Mouse (Mus musculus) adrenal gland, postnatal 36 days (tissue): Measurements from ENCODE around the gene Catsper4. TPM values are rescaled to one million over a fixed set of nuclear protein-coding genes. Genes with fewer than 3 reads are reported as not detected.

Experiments used
- DNase-seq, 2 experiments: peaks; one replicate each; pipeline ENCODE4 v3.0.0; 2021; ENCODE audit warnings: mixed read lengths in 1 of 2
- total RNA-seq, 2 experiments: library from RNA; stranded (reverse); gene quantifications; 2 replicates each; pipeline ENCODE4 v1.2.3; 2021

Catsper4 gene
- total RNA-seq, 2 experiments from 2014 or later: not detected

DNA sequence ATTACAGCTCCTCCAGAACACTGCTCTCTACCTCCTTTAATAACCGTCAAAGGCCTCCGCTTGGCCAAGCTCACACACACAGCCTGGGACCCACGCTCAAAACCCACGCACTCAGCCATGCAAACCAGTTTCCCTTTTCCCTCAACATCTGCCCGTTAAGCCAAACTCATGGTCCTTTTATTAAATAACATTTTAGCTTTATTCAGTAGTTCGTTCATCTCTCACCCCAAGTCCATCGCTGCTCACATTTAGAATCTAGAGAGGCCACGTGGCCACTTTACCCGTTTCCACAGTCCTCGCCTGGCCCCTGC is 23.7 kb upstream of the Catsper4 start:
- DNase-seq: no peak

DNA sequence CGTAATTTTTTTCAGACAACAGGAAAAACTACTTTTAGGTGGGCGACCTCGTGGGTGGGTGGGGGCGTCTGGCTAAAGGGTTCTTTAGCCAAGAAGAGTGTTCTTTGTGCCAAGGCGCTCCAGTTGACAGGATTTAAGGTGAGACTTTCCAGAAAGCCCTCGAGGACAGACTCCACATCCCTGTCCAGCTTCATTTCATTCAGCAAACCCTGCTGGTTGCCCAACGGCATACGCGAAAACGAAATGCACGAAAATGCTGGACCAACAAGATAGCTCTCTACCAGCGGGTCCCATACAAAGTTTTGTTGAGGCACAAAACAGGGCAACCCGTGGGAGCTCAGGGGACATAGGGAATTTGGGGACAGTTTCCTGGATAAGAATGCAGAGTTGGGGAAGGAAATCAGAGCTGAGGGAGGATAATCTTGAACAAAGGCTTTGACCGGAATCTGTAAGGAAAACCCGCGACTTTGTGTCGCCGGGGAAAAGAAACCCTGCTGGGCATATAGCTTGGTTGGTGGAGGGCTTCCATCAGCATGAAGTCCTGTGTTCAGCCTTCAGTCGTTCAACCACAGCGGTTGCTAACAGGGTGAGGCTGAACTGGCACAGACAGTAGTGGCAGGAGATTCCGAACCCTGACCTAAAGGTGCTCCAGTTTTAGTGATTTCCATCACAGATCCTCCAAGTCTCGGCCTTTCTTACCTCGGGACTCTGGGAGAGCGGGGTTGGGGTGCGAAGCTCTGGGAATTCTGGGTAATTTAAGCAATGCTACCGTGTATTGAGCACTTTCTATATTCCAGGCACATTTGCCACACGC is 23.1 kb upstream of the Catsper4 start:
- DNase-seq: no peak

DNA sequence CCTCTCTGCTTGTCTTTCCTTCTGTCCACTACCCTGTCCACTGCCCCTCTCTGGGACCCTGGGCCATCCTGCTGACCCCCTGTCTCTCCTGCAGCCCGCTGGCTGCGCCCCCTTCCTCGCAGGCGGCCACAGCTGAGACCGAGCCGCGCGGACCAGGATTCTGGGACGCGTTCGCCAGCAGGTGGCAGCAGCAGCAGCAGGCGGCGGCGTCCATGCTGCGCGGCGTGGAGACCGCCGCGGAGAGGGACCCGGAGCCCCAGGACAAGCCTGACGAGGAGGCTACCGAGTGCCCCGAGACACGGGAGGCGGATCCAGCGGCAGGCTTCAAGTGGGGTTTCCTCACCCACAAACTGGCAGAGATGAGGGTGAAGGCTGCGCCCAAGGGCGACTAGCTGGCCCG is 22.5 kb upstream of the Catsper4 start:
- peak; percentile 76 to 87 for DNase-seq

DNA sequence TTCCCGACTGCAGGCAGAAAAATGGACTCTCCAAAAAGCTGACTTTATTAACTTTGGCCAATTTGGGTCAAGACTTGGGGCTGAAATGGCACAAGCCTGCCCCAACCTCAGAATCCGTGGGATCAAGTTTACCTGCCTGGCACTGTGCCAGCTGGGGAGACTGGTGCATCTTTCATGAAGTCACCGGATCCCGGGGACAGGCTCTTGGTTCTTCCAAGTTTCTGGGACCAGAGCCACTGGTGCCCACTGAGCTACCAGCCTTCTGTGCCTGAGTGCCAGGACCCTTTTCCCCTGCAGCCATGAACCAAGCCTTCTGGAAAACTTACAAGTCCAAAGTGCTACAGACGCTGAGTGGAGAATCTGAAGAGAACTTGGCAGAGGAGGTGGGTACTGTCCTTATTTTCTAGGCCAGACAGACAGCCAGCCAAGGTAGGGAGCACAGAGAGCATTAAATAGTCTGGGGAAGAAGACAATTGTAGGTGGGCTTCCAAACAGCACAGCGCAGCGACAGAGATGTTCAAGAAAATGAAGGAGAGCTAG is 19.6 kb upstream of the Catsper4 start, which contains the start of gene Gm30191:
Gm30191 (plus strand) TSS at position 217 of the 540 bp plus-strand sequence.
- DNase-seq: no peak

DNA sequence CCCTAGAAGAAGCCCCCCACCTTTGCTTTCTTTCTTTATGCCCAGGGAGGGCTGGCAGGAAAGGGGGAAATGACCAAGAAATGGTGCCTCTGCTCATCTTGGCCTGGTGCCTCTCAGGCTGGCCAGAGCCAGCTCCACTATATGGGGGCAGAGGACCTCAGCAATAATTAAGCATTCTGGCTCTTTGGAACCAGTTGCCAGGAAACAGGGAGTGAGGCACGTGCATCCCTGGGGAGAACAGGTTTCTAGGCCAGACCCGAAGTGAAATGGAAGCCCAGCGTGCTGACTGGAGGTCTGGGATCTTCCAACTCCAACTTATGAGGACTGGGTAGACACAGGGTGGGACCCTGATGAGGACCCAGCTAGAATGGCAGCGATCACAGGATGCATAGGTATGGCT is 19.1 kb upstream of the Catsper4 start:
- no peak for DNase-seq

DNA sequence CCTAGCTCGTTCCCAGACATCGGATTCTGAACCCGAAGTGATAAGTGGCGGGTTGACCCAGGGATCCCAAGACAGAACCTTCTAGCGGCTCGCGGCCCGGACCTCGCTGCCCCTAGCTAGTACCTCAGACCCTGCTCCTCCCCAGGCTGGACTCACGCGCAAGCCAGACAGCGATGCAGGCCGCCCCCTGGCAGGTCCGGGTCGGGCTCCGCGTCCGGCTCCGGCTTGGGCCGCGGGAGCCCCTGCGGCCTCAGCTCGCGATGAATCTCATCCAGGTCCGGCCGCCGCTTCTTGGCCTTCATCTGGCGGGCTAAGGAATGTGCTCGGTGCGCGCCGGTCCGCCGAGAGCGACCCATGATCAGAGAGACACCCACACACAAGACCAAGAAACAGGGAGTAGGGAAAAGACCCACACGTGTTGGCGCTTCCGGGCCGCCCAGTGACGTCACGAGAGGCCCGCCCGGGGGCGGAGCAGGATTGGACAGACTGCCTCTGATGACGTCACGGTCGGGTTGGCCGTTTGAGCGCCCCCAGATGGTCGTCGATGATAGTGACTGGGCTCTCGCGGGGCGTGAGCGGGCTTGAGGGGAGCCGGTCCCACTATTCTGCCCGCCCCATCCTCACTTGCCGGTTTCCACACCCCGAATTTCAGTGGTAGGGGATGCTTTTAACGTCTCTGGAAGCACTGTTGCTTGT is 18.1 kb upstream of the Catsper4 start, which contains the start of gene Zfp593:
Zfp593 (minus strand) TSS at position 445 of the 696 bp plus-strand sequence.
- DNase-seq: peak; percentile 97 to 98

DNA sequence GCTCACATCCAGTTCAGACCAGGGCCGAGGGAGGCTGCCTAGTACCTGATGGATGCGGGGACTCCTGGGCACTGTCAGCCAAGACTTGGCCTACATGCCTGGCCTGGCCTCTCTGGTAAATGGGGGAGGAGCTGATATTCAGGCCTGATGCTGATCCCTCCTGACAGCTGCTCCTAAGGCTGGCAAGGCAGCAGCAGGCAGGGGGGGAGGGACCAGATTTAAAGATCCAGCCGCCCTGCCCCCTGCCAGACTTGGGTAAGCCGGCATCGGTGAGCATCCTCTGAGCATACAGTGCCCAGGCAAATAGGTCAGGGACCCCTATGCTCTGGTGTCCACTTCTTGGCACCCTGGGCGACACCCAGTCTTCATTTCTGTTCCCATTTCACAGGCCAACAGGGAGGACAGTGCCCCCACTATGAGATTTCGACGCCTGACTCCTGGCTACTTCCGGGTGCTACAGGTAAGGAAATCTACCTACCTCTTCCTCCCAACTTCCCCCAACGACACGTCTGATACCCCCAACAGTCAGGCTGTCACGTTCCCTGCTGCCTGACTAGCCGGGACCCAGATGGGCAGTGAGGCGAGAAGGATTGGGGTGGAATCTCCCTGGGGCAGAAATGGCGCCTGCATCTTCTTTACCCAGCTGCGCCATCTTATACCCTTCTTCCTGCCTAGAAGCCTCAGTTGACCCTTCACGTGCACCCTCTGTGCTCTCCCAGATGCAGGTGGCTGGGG is 16.5 kb upstream of the Catsper4 start, which contains the start of gene E130218I03Rik:
E130218I03Rik (plus strand) TSS at position 147 of the 735 bp plus-strand sequence.
- DNase-seq: no peak

DNA sequence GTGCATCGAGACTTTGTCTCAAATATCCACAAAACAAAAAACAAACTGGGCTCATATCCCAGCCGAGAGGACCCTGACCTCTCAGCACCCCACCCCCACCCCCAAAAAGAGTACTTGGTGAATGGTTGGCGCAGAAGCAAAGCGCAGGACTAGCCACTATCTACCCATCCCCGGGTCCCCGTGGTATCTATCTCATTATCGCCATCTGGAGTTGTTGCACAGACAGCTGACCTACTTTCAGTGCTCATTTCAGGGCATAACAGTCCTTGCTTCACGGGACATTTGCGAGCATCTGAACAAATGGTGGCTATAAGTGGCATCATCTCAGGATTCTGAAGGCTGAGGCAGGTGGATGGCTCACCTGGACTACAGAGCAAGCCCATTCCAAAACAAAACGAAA is 11.5 kb upstream of the Catsper4 start:
- DNase-seq: no peak

DNA sequence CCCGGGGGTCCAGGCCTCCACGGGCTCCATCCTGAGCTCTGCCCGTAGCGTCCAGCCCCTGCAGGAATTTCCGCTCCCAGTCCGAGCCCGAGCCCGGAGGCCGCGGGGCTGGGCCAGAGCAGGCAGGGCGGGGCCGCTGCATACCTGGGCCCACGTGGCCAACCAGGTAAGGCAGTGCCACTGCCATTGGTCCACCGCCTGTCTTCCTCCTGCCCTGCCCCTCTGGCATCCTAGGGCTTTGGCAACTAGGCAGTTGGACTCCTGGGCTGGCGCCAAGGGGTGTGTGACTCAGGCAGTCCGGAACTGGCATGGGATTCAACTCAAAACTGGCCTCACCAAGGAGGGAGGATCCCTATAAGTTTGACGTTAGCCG is 11.1 kb upstream of the Catsper4 start, which contains the start of gene Cnksr1:
Cnksr1 (minus strand) TSS at position 121 of the 373 bp plus-strand sequence.
- DNase-seq: peak; percentile 94 to 95

DNA sequence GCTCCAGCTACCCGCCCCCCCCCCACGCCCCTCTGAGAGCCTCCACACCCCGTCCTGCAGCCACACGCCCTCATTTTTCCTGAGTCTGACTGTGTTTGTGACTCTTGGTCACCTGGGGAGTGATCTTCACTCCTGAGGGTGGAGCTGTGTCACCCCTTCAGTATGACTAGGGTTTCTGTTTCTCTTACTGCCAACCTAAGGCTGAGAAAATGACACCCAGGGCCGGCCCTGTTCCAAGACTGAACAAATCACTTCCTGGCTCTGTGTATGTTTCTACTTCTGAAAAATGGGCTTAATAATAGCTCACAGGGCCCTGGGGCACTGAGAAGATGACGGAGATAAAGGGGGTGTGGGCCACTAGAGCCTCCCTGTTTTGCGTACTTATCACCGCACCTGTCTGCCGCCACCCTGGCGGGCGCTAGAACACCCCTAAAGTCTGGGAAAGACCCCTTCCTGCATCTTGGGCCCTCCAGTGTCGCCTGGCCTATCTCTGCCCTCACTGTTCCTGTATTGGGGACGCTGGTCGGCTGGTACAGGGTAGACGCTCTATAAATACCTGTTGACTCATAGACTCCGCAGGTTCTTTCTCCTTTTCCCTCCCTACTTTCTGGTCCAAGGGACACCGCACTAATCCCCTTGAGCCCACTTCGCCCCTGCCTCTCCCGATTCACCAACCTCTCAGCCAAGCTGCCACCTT is 10.5 kb upstream of the Catsper4 start:
- DNase-seq: no peak

DNA sequence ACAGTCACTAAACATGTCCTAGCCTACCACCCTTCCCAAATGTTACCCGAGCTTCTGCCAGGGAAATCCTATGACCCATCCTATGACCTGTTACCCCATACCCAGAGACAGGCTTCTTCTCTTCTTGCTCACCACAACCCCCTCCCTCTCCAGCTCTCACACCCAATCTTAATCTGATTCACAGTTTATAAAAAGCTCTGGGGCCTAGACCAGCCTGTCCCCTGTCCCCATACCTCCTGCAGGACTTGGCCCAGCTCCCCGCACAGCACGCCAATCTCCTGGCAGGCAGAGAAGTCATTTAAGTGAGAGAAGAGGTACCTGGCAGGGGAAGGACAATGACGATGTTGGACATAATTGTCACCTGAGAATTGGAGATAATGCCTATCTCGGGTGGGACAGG is 7.7 kb upstream of the Catsper4 start:
- DNase-seq: no peak

DNA sequence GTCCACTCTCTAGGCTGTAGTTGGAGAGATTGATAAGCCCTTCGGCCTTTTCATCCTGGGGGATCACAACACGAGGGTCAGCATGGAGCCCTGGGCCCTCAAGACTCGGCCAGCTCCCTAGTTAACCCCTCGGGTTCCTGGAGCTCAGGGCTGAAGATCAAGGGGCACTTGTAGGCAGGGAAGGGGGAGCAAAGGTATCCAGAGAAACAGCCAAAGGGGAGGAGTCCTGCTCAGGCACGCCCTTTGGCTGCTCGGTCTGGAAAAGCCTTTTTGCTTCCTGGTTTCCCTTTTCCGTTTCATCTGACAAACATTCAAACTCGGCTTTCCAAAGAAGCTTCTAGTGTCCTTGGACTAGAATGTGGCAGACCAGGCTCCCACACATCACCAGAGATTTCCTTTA is 3.2 kb upstream of the Catsper4 start:
- DNase-seq: no peak

DNA sequence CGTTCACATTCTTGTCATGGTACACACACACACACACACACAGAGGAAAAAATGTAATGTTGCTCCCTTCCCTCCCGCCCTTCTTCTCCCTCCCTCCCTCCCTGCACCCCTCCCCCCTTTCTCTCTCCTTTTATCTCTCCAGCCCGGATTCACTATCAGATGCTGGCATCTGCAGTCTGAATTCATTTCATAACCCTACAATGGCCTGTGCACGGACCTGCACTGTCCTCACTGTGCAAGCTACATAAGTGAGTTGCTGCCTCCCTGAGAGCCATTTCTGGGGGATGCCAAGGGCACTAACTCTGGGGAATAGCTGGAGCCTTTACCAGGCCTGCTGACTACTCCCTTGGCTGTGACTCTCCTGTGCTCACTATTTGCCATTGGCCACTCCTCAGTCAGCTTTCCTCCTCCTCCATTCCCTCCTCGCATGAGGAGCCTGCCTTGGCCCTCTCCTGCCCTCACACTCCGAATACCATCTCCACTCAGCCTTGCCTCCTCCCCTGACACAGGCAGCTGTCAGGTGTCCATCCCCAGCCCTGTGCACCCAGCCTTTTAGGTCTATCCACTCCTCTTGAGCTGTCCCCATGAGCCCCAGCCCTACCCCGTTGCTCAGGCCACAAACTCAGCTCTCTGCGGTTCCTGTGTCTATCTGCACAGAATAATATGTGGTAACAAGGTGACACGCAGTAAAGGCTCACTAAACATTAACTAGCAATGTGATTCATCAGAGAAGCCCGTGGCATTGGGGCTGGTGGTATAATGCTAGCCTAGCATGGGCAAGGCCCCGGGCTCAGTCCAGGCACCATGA is 4.2 kb downstream of the Catsper4 start:
- no peak for DNase-seq

DNA sequence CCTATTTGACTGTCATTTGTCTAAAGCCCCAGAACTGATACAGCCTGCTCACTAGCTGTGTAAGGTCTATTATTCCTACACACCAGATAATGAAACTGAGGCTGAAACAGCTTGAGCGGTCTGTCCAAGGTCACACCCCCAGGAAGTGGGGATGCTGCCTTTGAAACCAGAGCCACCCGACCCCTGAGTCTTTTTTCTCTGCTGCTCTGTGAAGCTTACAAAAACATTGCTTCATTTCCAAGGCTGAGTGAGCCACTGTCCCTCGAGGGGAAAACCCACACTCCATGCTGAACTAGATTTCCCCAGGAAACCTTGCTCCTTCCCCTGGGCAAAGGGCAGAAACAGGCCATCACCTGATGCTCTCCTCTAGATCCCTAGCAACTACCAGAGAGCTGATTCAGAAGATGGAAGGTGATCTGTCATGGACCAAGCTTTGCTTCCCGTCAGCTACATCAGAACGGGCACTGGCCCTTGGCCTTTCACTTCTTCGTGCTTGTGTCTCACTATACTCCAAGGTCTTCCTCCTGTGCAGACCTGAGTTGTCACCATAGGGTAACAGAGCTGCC is 20.6 kb downstream of the Catsper4 start:
- DNase-seq: peak; percentile 12

DNA sequence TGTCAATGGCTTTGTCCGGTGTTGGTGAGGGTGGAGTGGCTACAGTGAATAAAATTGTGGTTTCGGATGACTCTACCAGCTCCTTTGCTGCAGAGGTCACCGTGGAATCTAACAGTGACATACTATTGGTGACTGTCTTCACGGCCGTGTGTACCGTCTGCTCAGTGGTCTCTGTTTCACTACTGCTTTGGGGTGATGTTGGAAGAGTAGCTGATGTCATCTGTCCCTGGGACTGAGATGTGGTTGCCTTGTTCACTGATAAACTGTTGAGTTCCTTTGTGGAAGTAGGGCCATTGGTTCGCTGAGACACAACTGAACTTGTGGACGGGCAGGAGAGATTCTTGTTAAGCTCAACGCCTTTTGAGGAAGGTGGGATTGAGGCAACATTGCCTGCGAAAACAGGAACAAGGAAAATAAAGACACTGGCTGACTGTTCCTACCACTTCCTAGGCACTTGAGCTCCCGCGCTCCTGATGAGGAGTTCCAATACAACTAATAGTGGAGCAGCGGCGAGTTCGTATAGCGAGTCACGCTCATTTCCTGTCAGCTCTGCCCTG is 23.8 kb downstream of the Catsper4 start:
- no peak for DNase-seq

DNA sequence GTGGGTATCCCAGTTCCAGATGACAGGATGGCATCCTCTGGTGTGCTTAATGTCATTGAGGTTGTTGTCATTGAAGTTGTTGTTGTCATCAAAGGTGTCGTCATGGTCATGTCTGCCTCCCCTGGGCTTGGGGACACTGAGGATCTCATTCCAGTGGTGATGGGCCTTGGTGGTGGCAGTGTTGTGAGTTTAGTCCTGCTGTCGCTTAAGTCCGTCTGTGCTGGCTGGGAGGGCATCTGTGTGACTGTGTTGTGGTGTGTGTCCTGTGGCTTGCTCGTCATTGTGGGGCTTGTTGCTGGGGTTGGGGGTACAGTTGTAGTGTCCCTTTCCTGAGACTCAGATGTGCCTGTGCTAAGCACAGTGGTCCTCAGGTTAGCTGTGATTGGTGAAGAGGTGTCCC is 24.3 kb downstream of the Catsper4 start, which contains the start of gene Gm7534:
Gm7534 (minus strand) TSS at position 101 of the 400 bp plus-strand sequence.
- DNase-seq: no peak

DNA sequence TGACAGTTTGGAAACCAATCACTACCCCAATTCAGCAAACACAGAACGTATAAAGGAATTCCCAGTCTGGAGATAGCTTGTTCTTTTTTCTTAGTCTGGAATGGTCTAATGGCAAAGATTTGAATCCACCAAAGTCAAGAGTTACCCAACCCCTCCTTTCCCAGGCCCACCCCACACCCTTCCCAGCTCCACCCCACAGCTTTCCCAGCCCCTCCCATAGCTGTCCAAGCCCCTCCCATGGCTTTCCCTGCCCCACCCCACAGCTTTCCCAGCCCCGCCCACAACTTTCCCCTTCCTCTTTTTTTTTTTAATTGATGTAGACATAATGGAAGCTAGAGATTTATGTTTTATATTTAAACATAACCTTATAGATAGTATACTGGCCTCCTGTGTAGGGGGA is 27.8 kb downstream of the Catsper4 start:
- DNase-seq: no peak

DNA sequence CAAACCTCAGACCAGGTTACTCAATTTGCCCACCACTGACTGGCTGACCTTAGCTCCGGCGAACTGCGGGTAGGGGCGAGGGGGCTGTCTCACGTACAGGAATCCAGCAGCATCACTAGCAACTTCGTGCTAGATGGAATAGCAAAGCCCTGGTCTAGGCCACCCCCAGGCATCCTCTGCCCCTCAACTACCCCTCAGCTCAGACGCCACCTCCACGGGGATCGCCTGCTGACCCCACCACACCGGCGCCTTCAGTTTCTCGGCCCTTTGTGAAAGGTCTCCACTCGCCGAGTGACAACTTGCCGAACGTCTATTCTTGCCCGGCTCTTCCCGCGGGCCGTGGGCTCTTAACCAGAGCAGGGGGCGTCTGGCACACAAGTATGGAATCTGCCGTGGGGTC is 40.9 kb downstream of the Catsper4 start:
- DNase-seq: no peak

DNA sequence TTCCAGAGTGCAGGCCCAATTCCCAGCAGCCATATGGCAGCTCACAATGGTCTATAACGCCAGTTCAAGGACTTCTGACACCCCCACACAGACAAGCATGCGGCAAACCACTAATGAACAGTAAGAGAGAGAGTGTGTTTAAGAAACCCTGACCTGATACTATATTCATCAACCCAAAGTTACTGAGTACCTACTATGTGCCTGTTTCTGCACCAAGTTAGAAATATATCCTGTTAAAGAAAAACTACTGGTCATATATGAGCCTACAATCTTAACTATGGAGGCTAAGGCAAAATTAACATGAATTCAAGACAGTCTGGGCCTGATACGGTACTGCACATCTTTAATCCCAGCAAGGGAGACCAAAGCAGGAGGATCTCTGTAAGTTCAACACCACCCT is 41.6 kb downstream of the Catsper4 start:
- DNase-seq: no peak

DNA sequence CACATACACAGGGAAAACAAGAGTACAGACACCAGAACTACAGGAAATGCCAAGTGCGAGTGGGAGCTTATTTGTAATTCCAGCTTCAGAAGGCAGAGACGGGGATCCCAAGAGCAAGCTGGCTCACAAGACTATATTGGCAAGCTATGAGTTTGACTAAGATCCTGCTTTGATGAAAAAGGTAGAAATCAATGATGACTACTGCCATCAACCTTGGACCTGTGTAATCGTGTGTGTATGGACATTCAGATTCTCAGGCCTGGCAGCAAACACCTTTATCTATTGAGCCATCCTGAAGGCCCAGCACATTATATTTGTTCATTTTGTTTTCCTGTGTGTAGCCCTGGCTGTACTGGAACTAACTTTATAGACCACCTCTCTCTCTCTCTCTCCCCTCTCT is 43.5 kb downstream of the Catsper4 start:
- no peak for DNase-seq
